ENCODE assay signal across 21 mouse cellular contexts in the genomic region with DNA sequence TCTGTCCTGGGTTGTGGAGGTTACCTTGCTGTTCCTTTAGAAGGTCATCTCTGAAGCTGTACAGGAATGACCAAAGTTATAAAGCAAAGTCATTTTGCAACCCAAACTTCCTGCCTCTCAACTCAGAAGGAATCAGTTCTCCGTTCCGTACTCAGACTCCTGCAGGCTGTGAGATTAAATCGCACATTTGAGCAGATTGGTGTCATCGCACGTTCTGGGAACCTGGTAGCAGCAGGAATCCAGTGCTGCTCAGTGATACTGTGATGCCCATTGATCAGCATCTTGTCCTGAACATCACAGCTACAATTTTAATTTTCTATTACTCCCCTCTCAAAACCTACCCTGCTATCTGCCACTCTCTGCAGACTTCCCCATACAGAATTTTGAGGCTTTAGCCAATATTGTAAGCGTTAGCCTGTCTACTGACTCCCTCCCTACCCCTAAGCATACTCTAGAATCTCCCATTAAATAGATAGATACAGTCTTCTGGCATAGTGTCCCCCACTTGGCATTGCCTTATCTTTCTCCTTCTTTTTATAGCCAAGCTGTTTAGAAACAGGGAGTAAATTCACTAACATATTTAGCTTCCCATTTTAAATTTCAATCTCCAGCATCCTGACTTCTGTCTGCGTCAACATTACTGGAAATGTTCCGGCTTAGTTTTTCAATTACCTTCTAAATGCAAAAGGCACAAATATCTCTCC.
A peak's percentile ranks its signal among the peaks of the same experiment; 100 is the strongest.
DNase-seq lines count a peak whose midpoint lies in the region; ATAC-seq and TF ChIP-seq lines count a peak whose summit lies in the region.
"Had no signal": no experiment of that assay in that cellular context is flagged by ENCODE, and none has a peak within 500 bp of the region (broad histone marks: within the 10 kb centered on the region; RNA-seq: fewer than 3 reads in every experiment).

No protein-coding gene starts in this region.

- peak; percentile 42 for DNase-seq in forebrain, embryonic 14.5 days (ENCODE audit: low spot score)
- no peak for DNase-seq in forebrain, embryonic 10.5 days (ENCODE audit: extremely low spot score, low spot score)
- DNase-seq in frontal cortex, postnatal 10 days (ENCODE audit: low spot score in 2 of 2), result no peak
- peak; percentile 21 for DNase-seq in lung, embryonic 14.5 days
- no peak for DNase-seq in lung, postnatal 25 days (ENCODE audit: low spot score)
- DNase-seq in Muller cell, postnatal 12 days (ENCODE audit: inconsistent ontology term), result no peak
- DNase-seq: adrenal gland, postnatal 10 days; B cell, adult 2 months; cerebellum, adult 18-20 months; cerebellum, adult 9-11 months; cerebellum, postnatal 36 days; gastrocnemius, adult 2 months; gastrocnemius, postnatal 25 days; heart, postnatal 36 days had no signal

- no peak for TF ChIP-seq CTCF in lung, embryonic 14.5 days (IDR thresholded peaks at IDR 0.05; ENCODE audit: low read depth)

- H3K9ac ChIP-seq in forebrain, embryonic 14.5 days (ENCODE audit: low read length), result no peak overlapping the region
- no peak overlapping the region for H3K9ac ChIP-seq in lung, embryonic 14.5 days
- H3K9ac ChIP-seq: embryonic facial prominence, embryonic 13.5 days; heart, embryonic 12.5 days; hindbrain, embryonic 15.5 days had no signal

- H3K4me2 ChIP-seq in forebrain, embryonic 14.5 days (ENCODE audit: low read length), result no peak overlapping the region
- no peak overlapping the region for H3K4me2 ChIP-seq in lung, embryonic 14.5 days
- H3K4me2 ChIP-seq: embryonic facial prominence, embryonic 13.5 days; heart, embryonic 12.5 days; hindbrain, embryonic 15.5 days had no signal

- ATAC-seq in forebrain, embryonic 14.5 days, result no peak
- peak; percentile 67 for ATAC-seq in frontal cortex, adult (ENCODE audit: low TSS enrichment)
- no peak for ATAC-seq in lung, embryonic 14.5 days (ENCODE audit: insufficient read depth)
- ATAC-seq: CD4-positive, CD25-positive, alpha-beta regulatory T cell, adult 4 months; intestine, embryonic 16.5 days had no signal

- no peaks in the 10 kb centered on the region for H3K4me1 ChIP-seq in forebrain, embryonic 14.5 days (ENCODE audit: control insufficient read depth, insufficient read depth, low read length)
- no peaks in the 10 kb centered on the region for H3K4me1 ChIP-seq in forebrain, embryonic 10.5 days
- no peaks in the 10 kb centered on the region for H3K4me1 ChIP-seq in lung, embryonic 14.5 days (ENCODE audit: insufficient read depth)
- H3K4me1 ChIP-seq: embryonic facial prominence, embryonic 13.5 days; heart, embryonic 12.5 days; hindbrain, embryonic 15.5 days had no signal

- H3K36me3 ChIP-seq in forebrain, embryonic 14.5 days (ENCODE audit: control insufficient read depth, insufficient read depth, low read length), result no peaks in the 10 kb centered on the region
- no peaks in the 10 kb centered on the region for H3K36me3 ChIP-seq in forebrain, embryonic 10.5 days (replicated peaks)
- H3K36me3 ChIP-seq in lung, embryonic 14.5 days (ENCODE audit: insufficient read depth), result no peaks in the 10 kb centered on the region
- H3K36me3 ChIP-seq: embryonic facial prominence, embryonic 13.5 days; G1E; heart, embryonic 12.5 days; hindbrain, embryonic 15.5 days had no signal

- no peaks in the 10 kb centered on the region for H3K27me3 ChIP-seq in forebrain, embryonic 14.5 days (replicated peaks; ENCODE audit: control insufficient read depth, insufficient read depth, low read length)
- no peaks in the 10 kb centered on the region for H3K27me3 ChIP-seq in forebrain, embryonic 10.5 days (ENCODE audit: poor library complexity, severe bottlenecking)
- no peaks in the 10 kb centered on the region for H3K27me3 ChIP-seq in lung, embryonic 14.5 days (ENCODE audit: insufficient read depth, low read length)
- H3K27me3 ChIP-seq: embryonic facial prominence, embryonic 13.5 days; heart, embryonic 12.5 days; hindbrain, embryonic 15.5 days had no signal

- WGBS in forebrain, embryonic 14.5 days, result 84% methylated on average over 8 of the region's 8 CpGs
- WGBS in forebrain, embryonic 10.5 days, result 92% methylated on average over 8 of the region's 8 CpGs
- 77% methylated on average over 8 of the region's 8 CpGs for WGBS in lung, embryonic 14.5 days

- H3K4me3 ChIP-seq in forebrain, embryonic 14.5 days (ENCODE audit: low read depth, low read length), result no peak overlapping the region
- H3K4me3 ChIP-seq in forebrain, embryonic 10.5 days, result no peak overlapping the region
- H3K4me3 ChIP-seq in lung, embryonic 14.5 days (ENCODE audit: low read depth, low read length), result no peak overlapping the region
- H3K4me3 ChIP-seq: embryonic facial prominence, embryonic 13.5 days; gastrocnemius, adult 2 months; heart, embryonic 12.5 days; hindbrain, embryonic 15.5 days had no signal

- no peaks in the 10 kb centered on the region for H3K9me3 ChIP-seq in forebrain, embryonic 14.5 days (replicated peaks; ENCODE audit: control insufficient read depth, low read length)
- H3K9me3 ChIP-seq in forebrain, embryonic 10.5 days, result no peaks in the 10 kb centered on the region
- H3K9me3 ChIP-seq in lung, embryonic 14.5 days (ENCODE audit: low read depth, low read length), result no peaks in the 10 kb centered on the region
- H3K9me3 ChIP-seq: embryonic facial prominence, embryonic 13.5 days; heart, embryonic 12.5 days; hindbrain, embryonic 15.5 days had no signal

- H3K27ac ChIP-seq in forebrain, embryonic 14.5 days (ENCODE audit: low read depth, low read length), result no peak overlapping the region
- H3K27ac ChIP-seq in forebrain, embryonic 10.5 days, result no peak overlapping the region
- no peak overlapping the region for H3K27ac ChIP-seq in lung, embryonic 14.5 days (ENCODE audit: low read depth)
- H3K27ac ChIP-seq: embryonic facial prominence, embryonic 13.5 days; gastrocnemius, adult 2 months; hindbrain, embryonic 15.5 days had no signal

Comparison
In these comparisons a context has a peak if more than half of its experiments do, and no peak if none do; other contexts are left out.
1. DNase-seq: peak in forebrain, embryonic 14.5 days (single experiment) and lung, embryonic 14.5 days (single experiment); none in forebrain, embryonic 10.5 days (single experiment), frontal cortex, postnatal 10 days (0 of 2), lung, postnatal 25 days (single experiment) and Muller cell, postnatal 12 days (single experiment).